Mouse (Mus musculus) kidney, adult 2 months (tissue): ENCODE results near the gene Usp46. TPM values are rescaled to one million over a fixed set of nuclear protein-coding genes. Genes with fewer than 3 reads are reported as not detected.

ENCODE experiments used
- DNase-seq: peaks from one replicate; pipeline ENCODE4 v3.0.0; 2021
- H3K27ac ChIP-seq: fragments of 200-500 bp; 2 replicates; pipeline ENCODE4 v1.5.1; 2012; ENCODE audit warnings: low read depth, low read length, control low read depth, inconsistent platforms; ENCODE audit not compliant: insufficient read depth
- H3K27me3 ChIP-seq: fragments of 200-500 bp; replicated peaks from 2 replicates; pipeline ENCODE4 v1.6.1; 2012; ENCODE audit warnings: mild to moderate bottlenecking, moderate library complexity, low read length, inconsistent platforms; ENCODE audit not compliant: control insufficient read depth, insufficient read depth
- H3K36me3 ChIP-seq: fragments of 200-500 bp; 2 replicates; pipeline ENCODE4 v1.6.1; 2012; ENCODE audit warnings: mild to moderate bottlenecking, moderate library complexity, low read length, inconsistent platforms; ENCODE audit not compliant: control insufficient read depth, insufficient read depth
- H3K4me1 ChIP-seq: fragments of 200-500 bp; 2 replicates; pipeline ENCODE4 v1.6.1; 2011; ENCODE audit warnings: low read length; ENCODE audit not compliant: control insufficient read depth, insufficient read depth
- H3K4me3 ChIP-seq: fragments of 200-500 bp; 2 replicates; pipeline ENCODE4 v1.5.1; 2011; ENCODE audit warnings: mild to moderate bottlenecking, low read depth, low read length, control low read depth; ENCODE audit not compliant: insufficient read depth
- CTCF ChIP-seq: fragments of 200-500 bp; conservative IDR thresholded peaks from 2 replicates; pipeline ENCODE4 v1.5.1; 2011; ENCODE audit warnings: low read depth, mild to moderate bottlenecking, control low read depth, low read length, moderate library complexity, mixed read lengths; ENCODE audit not compliant: insufficient read depth, insufficient read length
- POLR2A ChIP-seq: fragments of 200-500 bp; IDR thresholded peaks from one replicate; pipeline ENCODE4 v1.6.1; 2011; ENCODE audit warnings: low read depth, low read length, control low read depth
- WGBS: fragments of 180-500 bp; shearing (Covaris S2); methylation state at CpG from one replicate; pipeline ENCODE4 v1.1.7; 2018; 5-methylcytosine and 5-hydroxymethylcytosine counted together
- polyA plus RNA-seq: library from polyadenylated mRNA; depleted of rRNA; stranded (reverse); fragments of >200 nt; gene quantifications from 2 replicates; pipeline ENCODE4 v1.2.3, GENCODE M21; 2012; rRNA removed

The Usp46 gene
- 6.9 and 9.1 TPM in 2 replicates for polyA plus RNA-seq

DNA sequence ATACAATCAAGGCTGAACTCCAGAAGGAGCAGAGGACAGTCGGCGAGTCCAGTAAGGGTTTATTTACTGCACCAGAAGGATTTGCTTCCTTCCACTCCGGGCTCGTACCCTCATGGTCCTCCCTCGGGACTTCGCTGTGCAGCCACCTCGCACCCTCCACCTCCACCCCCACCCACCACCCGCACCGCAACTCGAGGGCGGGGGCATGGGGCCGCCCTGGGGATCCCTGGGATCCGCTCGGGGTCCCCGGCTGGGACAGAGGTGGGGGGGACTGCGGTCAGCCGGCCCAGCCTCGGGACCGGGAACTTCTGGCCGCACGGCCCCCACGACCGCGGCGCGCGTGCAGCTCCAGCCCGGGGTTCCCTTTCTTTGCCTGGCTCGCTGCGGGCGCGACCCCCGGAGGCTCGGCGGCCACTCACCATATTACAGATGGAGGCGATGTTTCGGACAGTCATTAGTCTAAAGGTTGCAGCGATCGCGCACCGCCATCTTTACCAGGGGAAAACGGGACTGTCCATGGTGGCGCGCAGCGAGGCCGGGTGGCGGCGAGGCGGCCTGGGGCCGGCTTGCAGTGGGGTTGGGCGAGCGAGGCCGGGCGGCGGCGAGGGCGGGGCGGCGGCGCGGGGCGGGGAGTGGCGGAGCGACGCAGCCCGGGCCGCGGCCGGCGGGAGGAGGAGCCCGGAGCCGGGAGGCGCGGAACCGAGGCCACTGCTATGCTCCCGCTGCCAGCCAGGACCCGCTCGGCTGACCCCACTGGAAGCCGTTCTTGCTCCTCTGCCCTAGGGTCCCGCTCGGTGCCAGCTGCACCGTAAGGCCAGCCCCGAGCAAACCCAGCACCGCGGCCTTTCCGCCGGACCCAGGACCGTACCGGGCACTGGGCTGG, at the start of gene Usp46:
Gene Usp46, minus strand, starts transcription at position 601 of the 883 bp plus-strand sequence.
- DNase-seq: peak; percentile 91

DNA sequence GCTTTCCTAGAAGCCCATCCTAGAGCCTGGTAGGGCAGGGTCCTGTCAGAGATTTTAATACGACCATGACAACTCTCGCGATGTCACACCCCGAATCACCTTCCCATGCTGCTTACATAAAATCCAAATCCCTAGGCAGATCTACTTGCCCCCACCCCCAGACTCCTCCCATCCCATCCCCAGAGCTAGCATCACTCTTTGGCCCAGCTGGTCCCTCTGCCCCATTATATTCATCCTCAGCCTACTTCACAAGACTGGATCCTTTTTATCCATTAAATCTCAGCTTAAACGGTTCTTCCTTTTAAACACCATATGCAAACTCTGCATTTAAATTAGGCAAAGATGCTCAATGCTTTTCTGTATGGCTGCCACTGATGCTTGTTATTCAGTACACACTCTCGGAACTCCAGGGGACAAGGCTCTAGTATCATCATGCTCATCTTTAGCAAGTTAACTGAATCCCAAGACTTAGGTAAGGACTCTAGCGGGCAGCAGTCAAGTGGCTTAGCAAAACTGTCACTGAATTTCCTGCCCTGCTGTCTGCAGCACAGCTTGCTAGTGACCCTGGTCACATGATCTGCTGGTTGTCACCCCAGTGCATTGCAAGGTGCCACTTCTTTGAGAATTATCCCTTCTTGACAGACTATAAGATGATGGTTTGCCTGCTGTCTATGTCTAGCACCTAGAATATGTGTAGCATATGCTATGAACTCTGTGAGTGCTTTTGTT, 45.9 kb upstream of the Usp46 start:
- Histone ChIP-seq H3K4me1 (no peaks in the 10 kb centered on the region), H3K27ac (no peak overlapping the region), H3K36me3 (no peaks in the 10 kb centered on the region), H3K27me3 (no peaks in the 10 kb centered on the region), H3K4me3 (no peak overlapping the region)
- no peak for DNase-seq
- no peak for TF ChIP-seq POLR2A
- TF ChIP-seq CTCF: no peak
- 90% methylated on average over 7 of the region's 7 CpGs for WGBS

More for the DNA sequence above, at the start of gene Usp46:
- no peaks in the 10 kb centered on the region for H3K36me3 ChIP-seq
- 1% methylated on average over 87 of the region's 89 CpGs for WGBS
- no peaks in the 10 kb centered on the region for H3K27me3 ChIP-seq
- TF ChIP-seq POLR2A: no peak
- no peak for TF ChIP-seq CTCF
- H3K4me1 ChIP-seq: peaks cover 26% of the 10 kb centered on the region
- H3K27ac ChIP-seq: peak within 1 kb of the TSS; percentile 95
- H3K4me3 ChIP-seq: peak within 1 kb of the TSS; percentile 91

DNA sequence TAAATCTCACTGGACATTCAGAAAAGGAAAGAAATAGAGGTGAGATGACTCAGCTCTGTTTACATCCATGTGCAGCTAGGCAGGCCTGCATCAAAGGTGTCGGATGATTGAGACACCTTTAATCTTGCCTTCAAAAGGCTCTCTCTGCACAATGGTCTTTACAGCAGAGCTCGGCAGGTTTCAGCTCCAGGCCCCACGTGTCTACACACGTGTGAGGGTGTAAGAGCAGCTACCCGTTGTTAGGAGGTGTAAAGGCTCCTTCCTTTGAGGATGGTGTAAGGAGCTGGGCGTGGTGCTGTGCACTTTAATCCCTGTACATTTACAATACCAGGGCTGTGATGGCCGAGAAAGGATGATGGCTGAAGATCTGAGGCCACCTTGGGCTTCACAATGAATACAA, 37.2 kb upstream of the Usp46 start:
- H3K4me1 ChIP-seq: no peaks in the 10 kb centered on the region
- no peaks in the 10 kb centered on the region for H3K27me3 ChIP-seq
- WGBS: 66% methylated on average over 7 of the region's 7 CpGs
- TF ChIP-seq POLR2A (no peak), CTCF (no peak)
- no peaks in the 10 kb centered on the region for H3K36me3 ChIP-seq
- DNase-seq: no peak
- no peak overlapping the region for H3K27ac ChIP-seq
- H3K4me3 ChIP-seq: no peak overlapping the region

GRCm38 (mm10) chr5:74101761-74102160, 33.5 kb upstream of the Usp46 start:
- no peak for TF ChIP-seq POLR2A
- TF ChIP-seq CTCF: no peak
- Histone ChIP-seq H3K27ac (no peak overlapping the region), H3K36me3 (no peaks in the 10 kb centered on the region), H3K4me3 (no peak overlapping the region), H3K4me1 (no peaks in the 10 kb centered on the region), H3K27me3 (no peaks in the 10 kb centered on the region)
- no peak for DNase-seq
- 73% methylated on average over 6 of the region's 6 CpGs for WGBS

DNA sequence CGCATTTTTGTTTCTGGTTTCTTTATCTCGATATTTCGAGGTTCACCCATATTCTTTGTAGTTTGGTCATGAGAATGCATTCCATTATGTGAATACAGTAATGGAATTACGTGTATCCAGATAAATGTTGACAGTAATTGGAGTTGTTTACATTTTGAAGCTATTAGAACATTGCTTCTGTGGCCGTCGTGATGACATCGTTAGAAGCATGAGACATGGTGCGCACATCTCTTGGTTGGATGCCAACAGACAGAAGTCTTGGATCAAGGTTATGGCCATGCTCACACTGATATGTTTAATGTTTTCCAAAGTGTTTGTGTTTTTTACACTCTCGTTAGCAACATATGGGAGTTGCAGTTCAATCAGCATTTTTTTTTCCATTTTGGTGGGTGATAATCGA, 30.8 kb upstream of the Usp46 start:
- DNase-seq: no peak
- TF ChIP-seq POLR2A: no peak
- no peak for TF ChIP-seq CTCF
- H3K4me1 ChIP-seq: peaks cover 4% of the 10 kb centered on the region; the same call in 1 of the 2 replicates
- WGBS: 87% methylated on average over 10 of the region's 10 CpGs
- H3K4me3 ChIP-seq: no peak overlapping the region
- H3K27me3 ChIP-seq: no peaks in the 10 kb centered on the region
- H3K27ac ChIP-seq: no peak overlapping the region
- no peaks in the 10 kb centered on the region for H3K36me3 ChIP-seq

DNA sequence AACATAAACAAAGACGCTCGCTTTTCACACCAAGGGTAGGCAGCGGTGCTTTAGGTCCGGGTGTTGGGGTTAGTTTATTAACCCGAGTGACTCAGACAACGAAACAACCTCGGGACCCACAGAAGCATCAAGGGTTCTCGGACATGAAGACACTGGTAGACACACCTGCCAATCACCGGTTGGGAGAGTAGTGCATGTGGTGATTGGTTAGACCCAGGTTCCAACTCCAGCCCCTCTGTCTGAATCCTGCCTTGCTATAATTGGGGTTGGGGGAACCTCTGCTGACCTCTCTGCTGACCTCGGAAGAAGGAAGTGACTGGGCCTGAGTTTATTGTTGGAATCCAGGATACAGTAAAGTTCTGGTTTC, 29.6 kb upstream of the Usp46 start:
- WGBS: 53% methylated on average over 10 of the region's 10 CpGs
- Histone ChIP-seq H3K4me1 (peaks cover 7% of the 10 kb centered on the region; the same call in 1 of the 2 replicates), H3K27me3 (no peaks in the 10 kb centered on the region), H3K4me3 (no peak overlapping the region), H3K36me3 (no peaks in the 10 kb centered on the region), H3K27ac (no peak overlapping the region)
- TF ChIP-seq POLR2A (no peak), CTCF (no peak)
- DNase-seq: no peak
